Mouse (Mus musculus): ENCODE measurements around the gene Ano6. TPM values are rescaled to one million over a fixed set of nuclear protein-coding genes. Genes with fewer than 3 reads are reported as not detected.
A peak's percentile ranks its signal among the peaks of the same experiment; 100 is the strongest.

The Ano6 gene
- polyA plus RNA-seq, 1 experiment from 2014 or later: 6.9 TPM

DNA sequence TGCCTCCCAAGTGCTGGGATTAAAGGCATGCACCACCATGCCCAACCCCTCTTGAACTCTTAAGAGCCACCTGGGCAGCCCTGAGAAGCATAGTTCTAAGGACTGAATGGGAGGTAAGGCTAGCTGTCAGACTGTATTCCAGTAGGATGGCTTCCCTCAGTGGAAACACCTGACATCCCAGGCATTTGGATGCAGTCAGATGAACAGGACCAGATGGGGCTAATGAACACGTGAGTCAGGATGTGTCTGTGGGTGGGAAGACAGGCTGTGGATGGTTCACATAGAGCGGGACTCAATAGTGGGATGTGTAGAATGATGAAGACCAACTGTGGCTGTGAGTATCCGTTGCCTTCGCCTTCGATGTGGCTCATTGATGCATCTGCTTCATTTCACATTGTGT is 83.6 kb downstream of the Ano6 start:
- ATAC-seq (no peak), DNase-seq (no peak)
- Histone ChIP-seq H3K36me3 (replicated peaks; ENCODE audit: insufficient read depth, low read length) (no peaks in the 10 kb centered on the region), H3K4me3 (ENCODE audit: low read depth, low read length) (no peak overlapping the region), H3K4me1 (ENCODE audit: insufficient read depth) (peaks cover 12% of the 10 kb centered on the region), H3K9me3 (ENCODE audit: low read length) (no peaks in the 10 kb centered on the region), H3K4me2 (ENCODE audit: low read depth, low read length) (no peak overlapping the region), H3K27ac (ENCODE audit: low read depth) (no peak overlapping the region), H3K27me3 (ENCODE audit: insufficient read depth, low read length) (no peaks in the 10 kb centered on the region), H3K9ac (replicated peaks) (no peak overlapping the region)
- 90% methylated on average over 5 of the region's 5 CpGs for WGBS (ENCODE audit: insufficient replicate concordance)
- TF ChIP-seq EP300 (IDR thresholded peaks at IDR 0.05; ENCODE audit: low read depth): no peak
- no peak for TF ChIP-seq CTCF (IDR thresholded peaks at IDR 0.05; ENCODE audit: low read depth)

- 66% methylated on average over 8 of the region's 8 CpGs for WGBS (ENCODE audit: insufficient replicate concordance)
- Histone ChIP-seq H3K4me2 (ENCODE audit: low read depth, low read length) (no peak overlapping the region), H3K27ac (ENCODE audit: low read depth) (no peak overlapping the region), H3K27me3 (ENCODE audit: insufficient read depth, low read length) (no peaks in the 10 kb centered on the region), H3K9me3 (ENCODE audit: low read length) (no peaks in the 10 kb centered on the region), H3K4me1 (ENCODE audit: insufficient read depth) (peaks cover 12% of the 10 kb centered on the region), H3K4me3 (ENCODE audit: low read depth, low read length) (no peak overlapping the region), H3K9ac (replicated peaks) (no peak overlapping the region), H3K36me3 (replicated peaks; ENCODE audit: insufficient read depth, low read length) (no peaks in the 10 kb centered on the region)
- TF ChIP-seq CTCF (IDR thresholded peaks at IDR 0.05; ENCODE audit: low read depth): no peak
- no peak for TF ChIP-seq EP300 (IDR thresholded peaks at IDR 0.05; ENCODE audit: low read depth)
- no peak for ATAC-seq
- no peak for DNase-seq
Measured at GRCm38 (mm10) chr15:95874726-95875125, 84.1 kb downstream of the Ano6 start.

GRCm38 (mm10) chr15:95875898-95876297 is 85.3 kb downstream of the Ano6 start:
- no peak overlapping the region for H3K4me2 ChIP-seq (ENCODE audit: low read depth, low read length)
- peaks cover 20% of the 10 kb centered on the region for H3K4me1 ChIP-seq (ENCODE audit: insufficient read depth)
- ATAC-seq (no peak), DNase-seq (no peak)
- no peaks in the 10 kb centered on the region for H3K27me3 ChIP-seq (ENCODE audit: insufficient read depth, low read length)
- 75% methylated on average over 10 of the region's 10 CpGs for WGBS (ENCODE audit: insufficient replicate concordance)
- no peak overlapping the region for H3K4me3 ChIP-seq (ENCODE audit: low read depth, low read length)
- H3K36me3 ChIP-seq (replicated peaks; ENCODE audit: insufficient read depth, low read length): no peaks in the 10 kb centered on the region
- TF ChIP-seq EP300 (IDR thresholded peaks at IDR 0.05; ENCODE audit: low read depth): no peak
- H3K9ac ChIP-seq (replicated peaks): no peak overlapping the region
- H3K9me3 ChIP-seq (ENCODE audit: low read length): no peaks in the 10 kb centered on the region
- H3K27ac ChIP-seq (ENCODE audit: low read depth): no peak overlapping the region

DNA sequence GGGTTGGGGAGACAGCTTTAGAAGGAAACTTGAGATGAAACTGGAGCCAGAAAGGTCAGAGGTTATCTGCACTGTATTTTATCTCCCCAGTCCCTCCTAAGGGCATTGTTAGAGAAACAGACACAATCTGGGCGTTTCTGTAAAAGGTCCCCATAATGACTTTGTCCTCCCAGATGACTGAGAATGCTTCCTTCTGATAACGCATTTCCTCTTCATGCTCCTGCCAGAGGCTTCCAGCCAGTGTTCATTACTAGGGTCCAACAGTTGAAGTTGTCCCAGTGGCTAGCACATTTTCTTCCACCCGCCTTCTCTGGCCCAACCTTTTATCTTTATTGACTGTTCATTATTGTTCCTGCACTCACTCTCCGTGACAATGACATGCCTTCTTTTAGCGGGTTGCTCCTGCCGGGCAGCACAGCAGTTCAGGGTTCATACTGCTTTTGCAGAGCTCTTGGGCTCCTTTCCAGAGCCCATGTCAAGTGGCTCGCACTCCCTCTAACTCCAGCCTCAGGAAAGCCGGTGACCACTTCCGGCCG is 90.0 kb downstream of the Ano6 start:
- H3K9me3 ChIP-seq (ENCODE audit: low read length): no peaks in the 10 kb centered on the region
- peak; percentile 6; the same call in 1 of the 2 replicates for ATAC-seq
- TF ChIP-seq EP300 (IDR thresholded peaks at IDR 0.05; ENCODE audit: low read depth) (peak; percentile 62; the same call in 1 of the 2 replicates), CTCF (IDR thresholded peaks at IDR 0.05; ENCODE audit: low read depth) (no peak)
- no peak overlapping the region for H3K4me3 ChIP-seq (ENCODE audit: low read depth, low read length)
- no peak overlapping the region for H3K9ac ChIP-seq (replicated peaks)
- H3K27me3 ChIP-seq (ENCODE audit: insufficient read depth, low read length): no peaks in the 10 kb centered on the region
- peak overlapping the region; percentile 42; the same call in 1 of the 2 replicates for H3K4me2 ChIP-seq (ENCODE audit: low read depth, low read length)
- 14% methylated on average over 10 of the region's 10 CpGs for WGBS (ENCODE audit: insufficient replicate concordance)
- DNase-seq: peak; percentile 34
- no peaks in the 10 kb centered on the region for H3K36me3 ChIP-seq (replicated peaks; ENCODE audit: insufficient read depth, low read length)
- peak overlapping the region; percentile 61 for H3K27ac ChIP-seq (ENCODE audit: low read depth)
- H3K4me1 ChIP-seq (ENCODE audit: insufficient read depth): peaks cover 45% of the 10 kb centered on the region

DNA sequence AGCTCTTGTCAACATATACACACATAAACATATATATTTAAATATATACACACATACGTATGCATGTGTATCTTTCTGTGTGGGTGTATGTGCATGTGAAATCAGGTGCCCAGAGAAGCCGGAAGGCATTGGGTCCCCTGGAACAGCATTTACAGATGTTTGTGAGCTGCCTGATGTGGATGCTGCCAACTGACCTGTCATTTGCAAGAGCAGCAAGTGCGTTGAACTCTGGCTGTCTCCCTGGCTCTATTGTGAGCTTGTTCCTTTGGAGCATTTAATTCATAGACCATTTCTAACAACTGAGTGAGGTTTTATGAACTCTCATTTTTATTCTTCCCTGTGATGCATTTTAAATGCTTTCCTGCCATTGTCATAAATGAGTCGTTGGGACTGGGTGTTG is 91.8 kb downstream of the Ano6 start:
- H3K27ac ChIP-seq (ENCODE audit: low read depth): no peak overlapping the region
- ATAC-seq (no peak), DNase-seq (no peak)
- peaks cover 60% of the 10 kb centered on the region for H3K4me1 ChIP-seq (ENCODE audit: insufficient read depth)
- no peak for TF ChIP-seq EP300 (IDR thresholded peaks at IDR 0.05; ENCODE audit: low read depth)
- TF ChIP-seq CTCF (IDR thresholded peaks at IDR 0.05; ENCODE audit: low read depth): no peak
- no peak overlapping the region for H3K4me3 ChIP-seq (ENCODE audit: low read depth, low read length)
- H3K9ac ChIP-seq (replicated peaks): no peak overlapping the region
- H3K27me3 ChIP-seq (ENCODE audit: insufficient read depth, low read length): no peaks in the 10 kb centered on the region
- H3K9me3 ChIP-seq (ENCODE audit: low read length): no peaks in the 10 kb centered on the region
- H3K4me2 ChIP-seq (ENCODE audit: low read depth, low read length): peak overlapping the region; percentile 44; the same call in 1 of the 2 replicates
- WGBS (ENCODE audit: insufficient replicate concordance): 88% methylated on average over 4 of the region's 4 CpGs
- H3K36me3 ChIP-seq (replicated peaks; ENCODE audit: insufficient read depth, low read length): no peaks in the 10 kb centered on the region

GRCm38 (mm10) chr15:95883559-95883958 is 92.9 kb downstream of the Ano6 start:
- Histone ChIP-seq H3K4me2 (ENCODE audit: low read depth, low read length) (peak overlapping the region; percentile 44), H3K9ac (replicated peaks) (peak overlapping the region; percentile 22; the same call in 1 of the 2 replicates), H3K36me3 (replicated peaks; ENCODE audit: insufficient read depth, low read length) (no peaks in the 10 kb centered on the region), H3K9me3 (ENCODE audit: low read length) (no peaks in the 10 kb centered on the region), H3K4me1 (ENCODE audit: insufficient read depth) (peaks cover 65% of the 10 kb centered on the region), H3K4me3 (ENCODE audit: low read depth, low read length) (peak overlapping the region; percentile 11; the same call in 1 of the 2 replicates), H3K27me3 (ENCODE audit: insufficient read depth, low read length) (no peaks in the 10 kb centered on the region), H3K27ac (ENCODE audit: low read depth) (peak overlapping the region; percentile 87)
- 27% methylated on average over 6 of the region's 6 CpGs for WGBS (ENCODE audit: insufficient replicate concordance)
- ATAC-seq (peak; percentile 83), DNase-seq (peak; percentile 52)
- TF ChIP-seq EP300 (IDR thresholded peaks at IDR 0.05; ENCODE audit: low read depth): peak; percentile 98
- TF ChIP-seq CTCF (IDR thresholded peaks at IDR 0.05; ENCODE audit: low read depth): no peak
